Mouse (Mus musculus) spleen, postnatal 14 days (tissue): ENCODE results near the gene Olfr791.

Source experiments
- DNase-seq, 2 experiments: peaks; one replicate each; pipeline ENCODE4 v3.0.0; 2021 to 2022; ENCODE audit warnings: low spot score in 2 of 2

The Olfr791 gene

DNA sequence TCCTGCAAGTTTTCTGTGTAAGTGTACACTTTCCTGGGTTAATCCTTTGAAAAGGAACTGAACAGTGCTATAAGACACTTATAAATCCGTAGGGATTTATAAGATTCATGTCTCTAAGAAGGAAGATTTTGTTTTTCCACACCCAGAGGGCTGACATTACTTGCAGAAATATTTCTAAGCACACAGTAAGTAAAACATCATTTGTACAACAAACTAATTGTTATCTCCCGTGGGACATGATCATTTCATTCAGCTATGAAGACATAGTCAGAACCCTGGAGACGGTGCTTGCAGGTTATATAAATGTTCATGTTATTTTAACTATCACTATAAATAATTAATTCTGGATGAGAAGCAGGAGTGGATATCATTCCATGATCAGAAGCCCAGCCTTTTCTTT, at the start of gene Olfr791:
TSS of gene Olfr791 (plus strand) at position 301 of the 400 bp plus-strand sequence.
- DNase-seq: no peak

DNA sequence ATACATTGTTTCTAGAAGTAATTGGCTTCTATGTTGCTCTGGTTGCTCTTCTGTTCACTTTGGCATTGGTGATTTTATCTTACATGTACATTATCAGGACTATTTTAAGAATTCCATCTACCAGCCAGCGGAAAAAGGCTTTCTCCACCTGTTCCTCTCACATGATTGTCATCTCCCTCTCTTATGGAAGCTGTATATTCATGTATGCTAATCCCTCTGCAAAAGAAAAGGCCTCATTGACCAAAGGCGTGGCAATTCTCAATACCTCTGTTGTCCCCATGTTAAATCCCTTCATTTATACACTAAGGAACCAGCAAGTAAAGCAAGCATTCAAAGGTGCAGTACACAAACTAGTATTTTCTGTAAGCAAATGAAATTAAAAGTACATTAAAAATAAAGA, 48.3 kb upstream of the Olfr791 start:
- no peak for DNase-seq

DNA sequence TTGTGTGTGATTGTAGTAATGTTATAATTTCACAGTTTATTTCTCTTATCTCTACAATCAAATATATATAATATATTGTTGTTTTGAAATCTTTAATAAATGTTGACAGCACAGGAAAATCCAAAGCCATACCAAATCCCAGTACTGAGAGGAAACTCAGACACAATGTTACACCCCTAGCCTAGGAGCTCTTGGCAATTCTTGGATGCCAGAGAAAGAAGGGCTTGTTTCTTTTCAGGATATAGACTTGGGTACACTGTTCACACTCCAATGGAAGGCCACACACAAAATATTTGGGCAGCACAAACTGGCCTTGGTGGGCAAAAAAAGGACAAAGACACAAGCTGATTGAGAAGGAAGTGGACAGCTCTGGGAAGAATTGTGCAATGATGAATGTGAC, 47.9 kb upstream of the Olfr791 start:
- no peak for DNase-seq

DNA sequence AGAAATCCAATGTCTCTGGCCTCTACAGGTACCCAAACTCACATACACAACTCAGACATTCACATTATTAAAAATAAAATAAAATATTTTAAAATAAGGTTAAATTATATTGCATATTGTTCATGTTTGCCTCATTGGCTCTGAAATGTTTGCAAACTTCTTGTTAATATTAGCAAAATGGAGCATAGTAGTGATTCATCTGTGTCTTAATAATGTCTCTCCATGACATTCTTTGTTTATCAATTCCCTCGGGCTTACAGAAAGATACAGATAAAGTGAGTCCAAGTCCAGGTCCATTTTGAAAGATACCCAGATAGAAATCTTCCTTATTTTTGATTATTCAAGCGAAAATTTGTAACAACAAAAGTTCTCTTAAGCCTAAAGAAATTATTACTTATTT, 37.1 kb upstream of the Olfr791 start, which contains the start of gene Olfr789:
TSS of gene Olfr789 (plus strand) at position 301 of the 400 bp plus-strand sequence.
- no peak for DNase-seq

DNA sequence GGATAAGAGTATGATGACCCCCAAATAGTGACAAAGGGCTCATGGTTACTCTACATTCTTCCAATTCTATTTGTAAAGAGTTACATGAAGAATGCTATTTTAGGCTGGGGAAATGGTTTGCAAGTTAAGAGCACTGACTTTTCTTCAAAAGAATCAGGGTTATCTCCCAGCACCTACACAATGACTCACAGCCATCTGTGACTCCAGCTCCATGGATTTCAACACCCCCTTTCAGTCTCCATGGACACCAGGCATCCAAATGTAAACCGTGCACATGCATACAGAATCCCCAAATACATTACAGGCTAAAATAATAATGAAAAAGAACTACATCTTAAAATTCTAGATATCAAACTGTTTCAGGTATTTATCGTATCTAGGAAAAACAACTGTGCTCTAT, 31.5 kb upstream of the Olfr791 start:
- no peak for DNase-seq

DNA sequence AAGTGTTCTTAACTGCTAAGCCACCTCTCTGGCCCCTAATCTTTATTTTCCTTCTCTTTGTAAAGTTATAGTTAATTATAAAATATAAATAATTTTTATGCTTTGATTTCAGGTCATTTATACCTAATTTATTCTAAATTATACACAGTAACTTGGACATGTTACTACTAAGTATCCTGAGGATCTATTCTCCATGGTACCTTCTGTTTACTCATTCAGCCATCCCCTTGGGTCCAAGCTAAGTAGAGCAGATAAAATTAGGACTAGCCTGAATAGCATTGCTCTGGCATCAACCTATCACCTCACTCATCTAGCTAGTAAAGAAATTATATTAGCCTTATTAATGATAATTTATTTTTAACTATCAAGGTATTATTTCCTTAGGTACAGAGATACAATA, 23.4 kb upstream of the Olfr791 start, which contains the start of gene Olfr790:
TSS of gene Olfr790 (plus strand) at position 301 of the 400 bp plus-strand sequence.
- DNase-seq: no peak

DNA sequence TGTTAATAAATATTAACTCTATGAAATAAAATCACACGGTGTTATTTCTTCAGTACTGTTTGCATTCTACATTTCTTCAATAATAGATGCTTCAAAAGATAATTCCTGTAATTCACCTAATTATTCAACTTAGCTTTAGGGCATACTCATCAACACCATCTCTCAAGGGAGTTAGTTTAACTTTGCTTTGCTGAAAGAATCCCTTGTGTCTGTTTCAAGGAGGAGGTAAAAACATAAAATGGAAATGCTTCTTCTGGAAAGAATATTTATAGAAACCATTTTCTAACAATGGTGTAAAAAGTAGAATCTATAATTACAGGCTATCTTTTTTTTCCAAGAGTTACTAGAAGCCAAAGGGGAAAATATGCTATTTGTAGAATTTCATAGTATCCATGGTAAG, 17.3 kb downstream of the Olfr791 start, which contains the start of gene Olfr792:
TSS of gene Olfr792 (plus strand) at position 301 of the 400 bp plus-strand sequence.
- no peak for DNase-seq

DNA sequence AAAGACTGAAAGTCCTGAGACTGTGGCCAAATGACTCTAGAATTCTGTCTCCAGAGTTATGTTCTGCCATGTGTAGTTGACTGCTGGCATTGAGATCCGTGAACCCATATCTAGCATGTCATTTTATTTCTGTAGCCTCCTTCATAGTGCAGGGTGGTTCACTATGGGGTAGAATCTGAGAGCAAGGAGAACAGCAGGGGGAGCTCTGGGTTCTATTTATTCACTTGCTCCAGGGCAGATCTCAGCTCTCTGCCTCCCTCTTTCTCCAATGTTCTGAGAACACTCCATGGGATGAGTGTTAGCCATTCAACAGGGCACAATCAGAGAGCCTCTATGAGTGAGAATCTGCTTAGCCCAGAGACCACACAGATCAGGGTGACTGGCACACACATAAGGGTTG, 27.8 kb downstream of the Olfr791 start:
- DNase-seq: no peak

DNA sequence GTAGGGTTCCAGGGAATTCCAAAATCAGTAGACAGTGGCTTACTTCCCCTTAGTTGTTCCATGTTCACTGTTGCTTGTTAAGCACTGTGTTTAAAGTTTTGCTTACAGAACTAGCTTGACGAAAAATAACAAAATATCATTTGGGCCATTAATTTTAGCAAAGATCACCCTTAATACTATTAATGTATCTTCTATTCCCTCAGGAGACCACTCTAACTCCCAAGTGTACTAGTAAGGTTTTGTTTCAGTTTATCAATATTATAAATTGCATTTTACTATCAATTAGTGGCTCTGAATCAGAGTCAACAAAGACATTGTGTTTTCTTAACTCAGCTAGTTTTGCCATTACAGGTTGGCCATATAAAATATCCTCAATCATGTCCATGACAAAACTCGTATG, 45.8 kb downstream of the Olfr791 start, which contains the start of gene Olfr794:
TSS of gene Olfr794 (plus strand) at position 301 of the 400 bp plus-strand sequence.
- DNase-seq: no peak

DNA sequence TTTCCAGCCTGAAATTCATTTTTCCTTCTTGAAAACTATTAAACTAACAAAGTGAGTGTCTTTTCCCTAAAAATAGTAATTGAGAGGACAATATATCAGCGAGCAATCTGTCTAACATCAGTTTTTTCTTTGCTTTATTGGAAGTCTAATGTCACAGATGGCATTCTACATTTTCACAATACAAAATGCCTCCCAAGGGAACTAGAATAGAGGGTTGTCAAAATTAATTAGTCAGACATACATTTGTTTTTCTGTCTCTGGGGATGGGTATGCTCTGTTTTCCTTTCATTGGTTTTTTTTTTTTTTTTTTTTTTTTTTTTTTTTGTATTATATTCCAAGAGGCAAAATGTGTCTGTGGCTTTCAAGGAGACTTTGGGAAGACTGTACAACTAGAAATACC, 55.5 kb downstream of the Olfr791 start:
- no peak for DNase-seq
